Mouse (Mus musculus): ENCODE data around the gene Fam205c.

- TF ChIP-seq GATA1 (IDR thresholded peaks at IDR 0.05; ENCODE audit: borderline replicate concordance, low read length) (no peak), FLI1 (IDR thresholded peaks at IDR 0.05; ENCODE audit: low read length) (no peak)
Observed at GRCm38 (mm10) chr4:42902730-42903129, 28.7 kb upstream of the Fam205c start.

Data from megakaryocyte, embryonic 14.5 days (primary cell).